Mouse (Mus musculus): ENCODE results near the gene Mydgf.

Mydgf gene

GRCm38 (mm10) chr17:56191266-56191665 lies 7.5 kb upstream of the Mydgf start:
- no peak for DNase-seq (ENCODE audit: low read depth)

GRCm38 (mm10) chr17:56185281-56186141 lies 1.8 kb upstream of the Mydgf start:
- no peak for DNase-seq (ENCODE audit: low read depth)

DNA sequence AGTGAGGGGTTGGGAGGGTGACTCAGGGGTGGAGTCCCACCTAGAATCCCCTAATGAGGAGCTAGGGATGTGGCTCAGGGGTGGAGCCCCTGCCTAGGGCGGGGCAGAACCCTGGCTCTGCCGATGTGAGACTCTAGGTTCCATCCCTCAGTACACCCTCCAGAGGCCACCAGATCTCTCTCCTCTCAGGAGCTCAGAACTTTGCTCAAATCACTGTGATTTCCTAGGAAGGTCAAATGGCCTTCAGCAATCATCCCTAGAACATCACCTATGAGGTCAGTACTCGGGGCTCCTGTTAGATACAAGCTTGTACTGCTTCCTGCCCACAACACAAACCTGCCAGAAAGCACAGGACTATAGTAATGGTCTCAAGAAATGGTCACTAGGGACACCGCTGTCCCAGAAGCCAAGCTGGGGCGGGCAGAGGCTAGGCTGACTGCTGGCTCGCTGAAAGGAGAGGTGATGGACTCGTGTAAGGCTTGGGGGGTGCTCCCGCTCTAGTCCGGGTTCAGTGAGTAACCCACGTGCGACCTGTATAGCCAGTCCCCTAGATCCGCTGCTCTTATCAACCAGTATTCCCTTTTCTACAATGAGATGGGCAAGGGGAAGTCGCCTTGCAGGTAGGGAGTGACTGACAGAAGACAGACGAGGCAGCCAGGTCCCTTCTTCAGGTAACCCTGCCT lies 604 bp downstream of the Mydgf start:
- DNase-seq (ENCODE audit: low read depth): no peak

DNA sequence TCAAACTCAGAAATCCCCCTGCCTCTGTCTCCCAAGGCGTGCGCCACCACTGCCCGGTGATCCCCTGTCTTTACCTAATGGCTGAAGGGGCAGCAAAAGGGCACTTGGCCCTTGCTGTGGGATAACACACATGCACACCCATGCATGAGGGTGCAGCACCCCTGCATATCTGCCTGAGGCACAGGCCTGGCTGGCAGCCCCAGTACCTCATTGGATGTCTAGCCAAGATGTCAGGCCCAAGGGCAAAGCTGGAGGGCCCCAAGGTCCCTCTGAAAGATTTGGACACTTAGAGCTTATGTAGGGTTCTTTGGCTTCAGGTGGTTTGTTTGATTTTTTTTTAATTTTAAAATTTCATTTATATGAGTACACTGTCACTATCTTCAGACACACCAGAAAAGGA lies 8.3 kb downstream of the Mydgf start:
- no peak for DNase-seq (ENCODE audit: low read depth)

DNA sequence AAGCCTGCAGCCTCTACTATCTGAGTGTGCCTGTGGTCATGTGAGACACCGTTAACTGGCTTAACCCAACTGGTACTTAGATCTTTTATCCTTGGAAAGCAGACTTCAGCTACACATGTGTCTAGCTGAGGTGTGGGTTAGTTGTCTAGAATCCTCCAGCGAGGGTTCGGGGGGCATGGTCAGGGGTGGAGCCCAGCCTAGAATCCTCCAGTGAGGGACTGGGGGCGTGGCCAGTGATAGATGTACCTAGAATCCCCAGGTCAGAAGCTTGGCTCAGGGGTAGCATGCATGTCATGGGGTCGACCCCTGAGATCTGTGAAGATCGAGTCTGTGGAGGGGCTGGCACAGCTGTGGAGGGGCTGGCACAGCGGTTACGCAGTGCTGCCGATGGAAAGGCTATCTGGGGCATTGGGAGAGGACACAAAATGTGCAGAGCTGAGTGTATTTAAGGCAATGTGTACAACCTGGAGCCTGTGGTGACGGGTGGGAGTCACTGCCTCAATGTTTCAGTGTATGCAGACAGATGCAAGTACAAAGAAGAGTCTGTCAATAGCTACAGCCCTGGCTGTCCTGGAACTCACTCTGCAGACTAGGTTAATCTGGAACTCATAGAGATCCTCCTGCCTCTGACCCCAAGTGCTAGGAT lies 10.2 kb downstream of the Mydgf start:
- DNase-seq (ENCODE audit: low read depth): no peak

DNA sequence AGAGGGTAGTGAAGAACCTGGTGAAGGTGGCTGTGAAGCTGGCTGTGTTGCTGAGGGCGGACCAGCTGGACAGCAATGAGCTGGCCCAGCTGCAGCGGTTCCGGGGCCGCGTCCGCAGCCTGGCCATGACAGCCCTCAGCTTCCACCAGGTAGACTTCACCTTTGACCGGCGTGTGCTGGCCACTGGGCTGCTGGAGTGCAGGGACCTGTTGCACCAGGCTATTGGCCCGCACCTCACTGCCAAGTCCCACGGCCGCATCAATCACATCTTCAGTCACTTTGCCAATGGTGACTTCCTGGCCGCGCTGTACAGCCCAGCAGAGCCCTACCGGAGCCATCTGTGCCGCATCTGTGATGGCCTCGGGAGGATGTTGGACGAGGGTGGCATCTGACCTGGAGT lies 11.8 kb downstream of the Mydgf start:
- no peak for DNase-seq (ENCODE audit: low read depth)

- DNase-seq (ENCODE audit: low read depth): no peak
Measured at GRCm38 (mm10) chr17:56171456-56171855, 12.3 kb downstream of the Mydgf start.

- no peak for DNase-seq (ENCODE audit: low read depth)
Measured at GRCm38 (mm10) chr17:56170636-56171035, 13.1 kb downstream of the Mydgf start.

- no peak for DNase-seq (ENCODE audit: low read depth)
Measured at GRCm38 (mm10) chr17:56169830-56170229, 13.9 kb downstream of the Mydgf start.

GRCm38 (mm10) chr17:56165671-56166070 lies 18.0 kb downstream of the Mydgf start:
- DNase-seq (ENCODE audit: low read depth): no peak

- DNase-seq (ENCODE audit: low read depth): no peak
Measured at GRCm38 (mm10) chr17:56164510-56164909, 19.2 kb downstream of the Mydgf start.

DNA sequence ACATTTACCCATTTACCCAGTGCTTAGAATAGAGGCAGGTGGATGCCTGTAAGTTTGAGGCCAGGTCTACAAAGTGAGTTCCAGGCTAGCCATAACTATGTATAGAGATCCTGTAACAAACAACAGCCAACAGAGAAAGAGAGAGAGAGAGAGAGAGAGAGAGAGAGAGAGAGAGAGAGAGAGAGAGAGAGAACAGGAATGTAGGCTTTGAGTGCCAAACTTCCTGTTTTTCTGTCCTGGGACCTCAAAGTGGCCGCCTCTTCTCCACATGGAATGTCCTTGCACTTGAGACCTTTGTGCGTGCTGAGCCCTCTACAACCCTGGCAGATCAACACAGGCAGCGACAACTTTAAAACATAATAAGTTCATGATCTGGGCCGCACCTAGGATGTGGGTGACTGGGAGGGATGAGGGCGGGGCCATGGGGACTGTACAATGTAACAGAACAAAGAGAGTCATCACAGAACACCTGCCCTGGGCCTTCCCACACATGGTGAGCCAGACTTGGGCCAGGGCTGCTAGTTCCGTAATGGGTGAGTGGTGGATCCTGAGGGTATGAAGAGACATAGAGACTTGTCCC lies 20.1 kb downstream of the Mydgf start:
- DNase-seq (ENCODE audit: low read depth): no peak

- DNase-seq (ENCODE audit: low read depth): peak; percentile 77
Measured at GRCm38 (mm10) chr17:56162231-56162774, 21.4 kb downstream of the Mydgf start, which contains the start of gene Tnfaip8l1. Tnfaip8l1 (plus strand) TSS chr17:56162477.

- peak; percentile 50 for DNase-seq (ENCODE audit: low read depth)
Measured at GRCm38 (mm10) chr17:56159729-56160128, 24.0 kb downstream of the Mydgf start.

DNA sequence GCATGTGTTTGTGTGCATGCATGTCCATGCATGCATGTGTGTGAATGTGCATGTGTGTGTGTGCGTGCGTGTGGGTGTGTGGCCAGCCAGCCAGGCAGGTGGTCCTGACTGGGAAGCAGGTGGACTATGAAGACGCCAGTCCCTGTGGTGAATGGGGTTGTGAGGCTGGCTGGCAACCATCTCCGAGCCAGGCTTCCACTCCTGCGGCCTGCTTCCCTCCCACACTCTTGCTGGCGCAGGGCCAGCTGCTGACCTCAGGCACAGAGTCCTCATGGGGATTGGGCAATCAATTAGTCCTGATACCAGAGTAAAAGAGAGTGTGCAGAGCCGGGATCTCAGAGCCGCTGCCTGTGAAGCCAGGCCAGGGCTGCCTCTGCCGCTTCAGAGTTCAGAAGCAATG lies 30.1 kb downstream of the Mydgf start:
- no peak for DNase-seq (ENCODE audit: low read depth)

DNA sequence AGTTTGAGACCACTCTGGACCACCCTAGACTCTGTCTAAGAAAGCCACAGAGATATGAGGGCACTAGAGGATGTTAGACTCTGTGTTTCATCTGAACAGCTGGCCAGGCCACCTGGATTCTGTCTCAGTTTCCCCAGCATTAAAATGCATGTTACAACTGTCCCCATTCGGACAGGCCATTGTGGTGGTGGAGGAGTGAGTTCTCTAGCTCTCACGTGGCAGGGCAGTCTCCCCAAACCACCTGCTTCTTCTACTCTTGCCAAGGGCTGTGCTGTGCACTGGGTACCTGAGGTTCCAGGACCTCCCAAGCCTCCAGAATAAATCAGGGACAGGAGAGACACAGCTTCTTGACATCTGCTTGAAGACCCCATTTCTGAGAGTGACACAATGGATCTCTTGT lies 33.8 kb downstream of the Mydgf start:
- DNase-seq (ENCODE audit: low read depth): no peak

- no peak for DNase-seq (ENCODE audit: low read depth)
Measured at GRCm38 (mm10) chr17:56148790-56149618, 34.7 kb downstream of the Mydgf start.

DNA sequence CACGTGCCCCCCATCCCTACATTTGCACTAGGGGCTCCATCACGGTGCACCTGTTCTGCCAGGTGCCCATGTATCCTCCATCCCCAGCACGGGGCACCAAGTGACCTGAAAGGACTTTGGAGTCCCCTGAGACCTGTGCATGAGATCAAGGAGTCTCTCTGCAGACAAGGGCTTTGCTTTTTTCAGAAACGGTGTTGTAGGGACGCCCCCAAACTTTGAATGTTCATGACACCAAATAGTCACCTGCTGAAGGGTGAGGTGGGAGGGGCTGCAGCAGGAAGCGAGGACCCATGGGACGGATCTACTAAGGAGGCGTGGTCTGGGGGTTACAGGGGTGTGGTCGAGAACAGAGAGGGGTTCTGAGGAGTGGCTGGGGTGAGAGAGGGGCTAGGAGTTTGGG lies 35.4 kb downstream of the Mydgf start:
- no peak for DNase-seq (ENCODE audit: low read depth)

DNA sequence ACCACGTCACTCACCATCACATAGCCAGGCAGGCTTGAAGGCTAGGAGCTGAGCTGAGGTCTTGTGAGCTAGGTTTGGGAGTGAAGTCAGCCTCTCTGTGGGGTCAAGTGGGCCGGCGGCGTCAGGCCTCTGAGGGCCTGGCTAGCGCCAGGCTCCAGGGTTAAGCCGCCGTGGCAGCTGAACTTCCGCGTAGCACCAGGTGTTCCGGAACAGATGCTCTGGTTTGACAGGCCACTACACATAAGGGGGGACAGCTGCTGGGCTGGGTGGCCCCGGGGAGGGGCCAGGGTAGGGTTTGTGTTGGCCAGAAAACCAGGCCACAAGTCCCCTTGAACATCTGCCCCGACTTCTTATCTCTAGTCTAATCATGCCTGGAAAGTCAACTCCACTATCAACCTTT lies 36.3 kb downstream of the Mydgf start:
- no peak for DNase-seq (ENCODE audit: low read depth)

- no peak for DNase-seq (ENCODE audit: low read depth)
Measured at GRCm38 (mm10) chr17:56146131-56146530, 37.6 kb downstream of the Mydgf start.

- DNase-seq (ENCODE audit: low read depth): no peak
Measured at GRCm38 (mm10) chr17:56144546-56144945, 39.2 kb downstream of the Mydgf start.
